In genomic region chr7:83631073-83631827, GRCm38 (mm10) we compare ENCODE assay signal across 8 mouse cellular contexts. TPM values are rescaled to one million over a fixed set of nuclear protein-coding genes. Genes with fewer than 3 reads are reported as not detected.
DNase-seq lines count a peak whose midpoint lies in the region; ATAC-seq lines count a peak whose summit lies in the region.

No protein-coding gene starts in this region.

- 7% methylated on average over 11 of the region's 11 CpGs for WGBS in heart, embryonic 16.5 days
- WGBS in midbrain, embryonic 13.5 days, result 16% methylated on average over 11 of the region's 11 CpGs

- peak overlapping the region; percentile 53 for H3K27ac ChIP-seq in heart, embryonic 16.5 days (ENCODE audit: low read length)
- H3K27ac ChIP-seq in midbrain, embryonic 13.5 days, result peak overlapping the region; percentile 61; the same call in 1 of the 2 replicates

- H3K27me3 ChIP-seq in heart, embryonic 16.5 days (ENCODE audit: control insufficient read depth, insufficient read depth, low read length), result no peaks in the 10 kb centered on the region
- no peaks in the 10 kb centered on the region for H3K27me3 ChIP-seq in midbrain, embryonic 13.5 days

- H3K9me3 ChIP-seq in heart, embryonic 16.5 days (replicated peaks; ENCODE audit: control insufficient read depth, low read length), result no peaks in the 10 kb centered on the region
- no peaks in the 10 kb centered on the region for H3K9me3 ChIP-seq in midbrain, embryonic 13.5 days

- peak overlapping the region; percentile 86 for H3K4me3 ChIP-seq in heart, embryonic 16.5 days (ENCODE audit: low read length)
- H3K4me3 ChIP-seq in midbrain, embryonic 13.5 days (replicated peaks), result peak overlapping the region; percentile 59

- peaks cover 18% of the 10 kb centered on the region for H3K4me1 ChIP-seq in heart, embryonic 16.5 days (ENCODE audit: control insufficient read depth, insufficient read depth, low read length)
- peaks cover 30% of the 10 kb centered on the region for H3K4me1 ChIP-seq in midbrain, embryonic 13.5 days (replicated peaks)

- no peaks in the 10 kb centered on the region for H3K36me3 ChIP-seq in heart, embryonic 16.5 days (ENCODE audit: control insufficient read depth, insufficient read depth)
- H3K36me3 ChIP-seq in midbrain, embryonic 13.5 days, result no peaks in the 10 kb centered on the region

- peak overlapping the region; percentile 82 for H3K4me2 ChIP-seq in heart, embryonic 16.5 days (ENCODE audit: low read depth, low read length)
- peak overlapping the region; percentile 76 for H3K4me2 ChIP-seq in midbrain, embryonic 13.5 days (replicated peaks)

- ATAC-seq in heart, embryonic 16.5 days (replicated peaks; ENCODE audit: extremely low read depth, insufficient read depth, low FRiP score), result peak; percentile 39; the same call in 1 of the 2 replicates
- ATAC-seq in midbrain, embryonic 13.5 days, result peak; percentile 35; the same call in 1 of the 2 replicates

- no peak for DNase-seq in heart, adult 18-20 months
- peak; percentile 34 for DNase-seq in Muller cell, postnatal 12 days (ENCODE audit: inconsistent ontology term)
- DNase-seq in forelimb bud, embryonic 11.5 days (ENCODE audit: low read depth, low spot score), result peak; percentile 4
- no peak for DNase-seq in spleen, postnatal 14 days (ENCODE audit: low spot score in 2 of 2)
- DNase-seq in thymus, postnatal 25 days, result no peak
- no peak for DNase-seq in embryo, embryonic 9.5 days (ENCODE audit: extremely low spot score)

- H3K9ac ChIP-seq in heart, embryonic 16.5 days (ENCODE audit: low read length), result peak overlapping the region; percentile 94
- peak overlapping the region; percentile 72 for H3K9ac ChIP-seq in midbrain, embryonic 13.5 days (replicated peaks)

RNA-seq across cellular contexts. Expression of gene Stard5, which starts 0.5 kb away (rescaled TPM):
- 33.7 and 35.7 TPM in 2 replicates for polyA plus RNA-seq in heart, embryonic 16.5 days (2015; fragmentation: Nextera tagmentation; extraction: Ambion mirVana)
- 10 to 100 TPM in 1 of 2 experiments, 1 to 10 TPM in 1; 7.5 to 10.9 TPM for total RNA-seq in heart, adult 18-20 months (2021)
- 7.8 and 9.0 TPM in 2 replicates for polyA plus RNA-seq in midbrain, embryonic 13.5 days (2015; fragmentation: Nextera tagmentation; extraction: Ambion mirVana)

RNA-seq across cellular contexts. Expression of gene Tmc3, which starts 46.5 kb away (rescaled TPM):
- 0.99 and 1.4 TPM in 2 replicates for polyA plus RNA-seq in heart, embryonic 16.5 days (2015; fragmentation: Nextera tagmentation; extraction: Ambion mirVana)
- total RNA-seq in heart, adult 18-20 months (2021), result under 1 TPM; 0.10 to 0.17 TPM
- polyA plus RNA-seq in midbrain, embryonic 13.5 days (2015; fragmentation: Nextera tagmentation; extraction: Ambion mirVana), result 0.40 and 0.54 TPM in 2 replicates

Comparison
In these comparisons a context has a peak if more than half of its experiments do, and no peak if none do; other contexts are left out.
1. DNase-seq: peak in Muller cell, postnatal 12 days (single experiment) and forelimb bud, embryonic 11.5 days (single experiment); none in heart, adult 18-20 months (0 of 2), spleen, postnatal 14 days (0 of 2), thymus, postnatal 25 days (single experiment) and embryo, embryonic 9.5 days (single experiment).